Mouse (Mus musculus): ENCODE results near the gene Gm28036. TPM values are rescaled to one million over a fixed set of nuclear protein-coding genes. Genes with fewer than 3 reads are reported as not detected.
"Not testable (repeated sequence)": the region's sequence is repeated elsewhere in the genome, so short reads cannot be mapped to it uniquely, and the experiment has no call there.

The Gm28036 gene
- polyA plus RNA-seq, 1 experiment from 2014 or later, result 21.4 TPM

- no peaks in the 10 kb centered on the region for H3K9me3 ChIP-seq (ENCODE audit: control insufficient read depth, low read length)
- H3K27me3 ChIP-seq (ENCODE audit: control insufficient read depth, insufficient read depth, low read depth, low read length), result no peaks in the 10 kb centered on the region
- peak overlapping the region; percentile 71 for H3K4me2 ChIP-seq (ENCODE audit: low read depth, low read length)
- peaks cover 4% of the 10 kb centered on the region for H3K4me1 ChIP-seq (replicated peaks; ENCODE audit: control insufficient read depth, insufficient read depth, low read length)
- peak overlapping the region; percentile 95 for H3K9ac ChIP-seq (ENCODE audit: low read length)
- 77% methylated on average over 2 of the region's 2 CpGs for WGBS
- no peak for ATAC-seq (ENCODE audit: low read depth)
- H3K4me3 ChIP-seq (ENCODE audit: low read length), result peak overlapping the region; percentile 86; the same call in 1 of the 2 replicates
- no peak overlapping the region for H3K27ac ChIP-seq (ENCODE audit: low read length)
- peaks cover 7% of the 10 kb centered on the region; the same call in 1 of the 2 replicates for H3K36me3 ChIP-seq (ENCODE audit: control insufficient read depth, insufficient read depth, low read length)
Observed at GRCm38 (mm10) chr2:156142820-156143219, 15.9 kb upstream of the Gm28036 start.

GRCm38 (mm10) chr2:156135695-156136094, 8.8 kb upstream of the Gm28036 start:
- H3K4me2 ChIP-seq (ENCODE audit: low read depth, low read length), result no peak overlapping the region
- peaks cover 2% of the 10 kb centered on the region; the same call in 1 of the 2 replicates for H3K36me3 ChIP-seq (ENCODE audit: control insufficient read depth, insufficient read depth, low read length)
- no peaks in the 10 kb centered on the region for H3K4me1 ChIP-seq (replicated peaks; ENCODE audit: control insufficient read depth, insufficient read depth, low read length)
- 73% methylated on average over 6 of the region's 6 CpGs for WGBS
- H3K27me3 ChIP-seq (ENCODE audit: control insufficient read depth, insufficient read depth, low read depth, low read length), result no peaks in the 10 kb centered on the region
- no peak overlapping the region for H3K4me3 ChIP-seq (ENCODE audit: low read length)
- no peak overlapping the region for H3K27ac ChIP-seq (ENCODE audit: low read length)
- no peak overlapping the region for H3K9ac ChIP-seq (ENCODE audit: low read length)
- H3K9me3 ChIP-seq (ENCODE audit: control insufficient read depth, low read length), result no peaks in the 10 kb centered on the region
- no peak for ATAC-seq (ENCODE audit: low read depth)

- WGBS, result 83% methylated on average over 5 of the region's 5 CpGs
- no peak overlapping the region for H3K27ac ChIP-seq (ENCODE audit: low read length)
Observed at GRCm38 (mm10) chr2:156134161-156134560, 7.3 kb upstream of the Gm28036 start.

GRCm38 (mm10) chr2:156123731-156124130, 3.2 kb downstream of the Gm28036 start:
- Histone ChIP-seq H3K4me2 (ENCODE audit: low read depth, low read length) (no peak overlapping the region), H3K27me3 (ENCODE audit: control insufficient read depth, insufficient read depth, low read depth, low read length) (no peaks in the 10 kb centered on the region), H3K4me1 (replicated peaks; ENCODE audit: control insufficient read depth, insufficient read depth, low read length) (no peaks in the 10 kb centered on the region), H3K9me3 (ENCODE audit: control insufficient read depth, low read length) (no peaks in the 10 kb centered on the region), H3K9ac (ENCODE audit: low read length) (no peak overlapping the region), H3K4me3 (ENCODE audit: low read length) (no peak overlapping the region), H3K36me3 (ENCODE audit: control insufficient read depth, insufficient read depth, low read length) (peaks cover 6% of the 10 kb centered on the region; the same call in 1 of the 2 replicates), H3K27ac (ENCODE audit: low read length) (no peak overlapping the region)
- ATAC-seq (ENCODE audit: low read depth), result no peak
- 92% methylated on average over 5 of the region's 5 CpGs for WGBS

More at GRCm38 (mm10) chr2:156134161-156134560, 7.3 kb upstream of the Gm28036 start:
- Histone ChIP-seq H3K9me3 (ENCODE audit: control insufficient read depth, low read length) (no peaks in the 10 kb centered on the region), H3K4me1 (replicated peaks; ENCODE audit: control insufficient read depth, insufficient read depth, low read length) (no peaks in the 10 kb centered on the region), H3K4me3 (ENCODE audit: low read length) (no peak overlapping the region), H3K9ac (ENCODE audit: low read length) (no peak overlapping the region; the same call in 1 of the 2 replicates), H3K36me3 (ENCODE audit: control insufficient read depth, insufficient read depth, low read length) (peaks cover 2% of the 10 kb centered on the region; the same call in 1 of the 2 replicates), H3K4me2 (ENCODE audit: low read depth, low read length) (no peak overlapping the region), H3K27me3 (ENCODE audit: control insufficient read depth, insufficient read depth, low read depth, low read length) (no peaks in the 10 kb centered on the region)
- ATAC-seq (ENCODE audit: low read depth), result no peak

GRCm38 (mm10) chr2:156119566-156119965, 7.3 kb downstream of the Gm28036 start:
- no peak for ATAC-seq (ENCODE audit: low read depth)
- no peaks in the 10 kb centered on the region for H3K4me1 ChIP-seq (replicated peaks; ENCODE audit: control insufficient read depth, insufficient read depth, low read length)

GRCm38 (mm10) chr2:156112080-156112423, 14.8 kb downstream of the Gm28036 start:
- Histone ChIP-seq H3K4me3 (ENCODE audit: low read length) (peak overlapping the region; percentile 83), H3K9ac (ENCODE audit: low read length) (peak overlapping the region; percentile 90), H3K27ac (ENCODE audit: low read length) (peak overlapping the region; percentile 77), H3K4me2 (ENCODE audit: low read depth, low read length) (peak overlapping the region; percentile 50)
- ATAC-seq (ENCODE audit: low read depth); H3K27me3 ChIP-seq (ENCODE audit: control insufficient read depth, insufficient read depth, low read depth, low read length); H3K4me1 ChIP-seq (replicated peaks; ENCODE audit: control insufficient read depth, insufficient read depth, low read length); H3K36me3 ChIP-seq (ENCODE audit: control insufficient read depth, insufficient read depth, low read length); H3K9me3 ChIP-seq (ENCODE audit: control insufficient read depth, low read length): not testable (repeated sequence)
- WGBS, result 16% methylated on average over 5 of the region's 5 CpGs

More at GRCm38 (mm10) chr2:156119566-156119965, 7.3 kb downstream of the Gm28036 start:
- Histone ChIP-seq H3K4me2 (ENCODE audit: low read depth, low read length) (no peak overlapping the region), H3K9ac (ENCODE audit: low read length) (no peak overlapping the region), H3K36me3 (ENCODE audit: control insufficient read depth, insufficient read depth, low read length) (peaks cover 3% of the 10 kb centered on the region; the same call in 1 of the 2 replicates), H3K27ac (ENCODE audit: low read length) (no peak overlapping the region), H3K27me3 (ENCODE audit: control insufficient read depth, insufficient read depth, low read depth, low read length) (no peaks in the 10 kb centered on the region), H3K9me3 (ENCODE audit: control insufficient read depth, low read length) (no peaks in the 10 kb centered on the region), H3K4me3 (ENCODE audit: low read length) (no peak overlapping the region)

GRCm38 (mm10) chr2:156111358-156112079, 15.4 kb downstream of the Gm28036 start, which contains the start of the genes Cpne1 and Rbm12:
Gene Cpne1, minus strand, starts transcription at chr2:156111965.
Gene Rbm12, minus strand, starts transcription at chr2:156111978.
- H3K4me2 ChIP-seq (ENCODE audit: low read depth, low read length), result peak within 1 kb of the TSS; percentile 73
- H3K4me3 ChIP-seq (ENCODE audit: low read length), result peak within 1 kb of the TSS; percentile 83
- peak within 1 kb of the TSS; percentile 90 for H3K9ac ChIP-seq (ENCODE audit: low read length)
- H3K36me3 ChIP-seq (ENCODE audit: control insufficient read depth, insufficient read depth, low read length), result no peaks in the 10 kb centered on the region
- H3K4me1 ChIP-seq (replicated peaks; ENCODE audit: control insufficient read depth, insufficient read depth, low read length), result peaks cover 10% of the 10 kb centered on the region
- H3K9me3 ChIP-seq (ENCODE audit: control insufficient read depth, low read length), result no peaks in the 10 kb centered on the region
- no peaks in the 10 kb centered on the region for H3K27me3 ChIP-seq (ENCODE audit: control insufficient read depth, insufficient read depth, low read depth, low read length)
- ATAC-seq (ENCODE audit: low read depth), result peak; percentile 96
- H3K27ac ChIP-seq (ENCODE audit: low read length), result peak within 1 kb of the TSS; percentile 77
- WGBS, result under 1% methylated on average over 65 of the region's 74 CpGs

GRCm38 (mm10) chr2:156110627-156111357, 16.1 kb downstream of the Gm28036 start:
- peaks cover 10% of the 10 kb centered on the region for H3K4me1 ChIP-seq (replicated peaks; ENCODE audit: control insufficient read depth, insufficient read depth, low read length)
- H3K36me3 ChIP-seq (ENCODE audit: control insufficient read depth, insufficient read depth, low read length), result no peaks in the 10 kb centered on the region
- 0% methylated on average over 16 of the region's 16 CpGs for WGBS

GRCm38 (mm10) chr2:156091926-156092325, 35.0 kb downstream of the Gm28036 start:
- peak overlapping the region; percentile 31 for H3K27ac ChIP-seq (ENCODE audit: low read length)
- H3K27me3 ChIP-seq (ENCODE audit: control insufficient read depth, insufficient read depth, low read depth, low read length), result no peaks in the 10 kb centered on the region
- peaks cover 16% of the 10 kb centered on the region for H3K36me3 ChIP-seq (ENCODE audit: control insufficient read depth, insufficient read depth, low read length)
- no peaks in the 10 kb centered on the region for H3K9me3 ChIP-seq (ENCODE audit: control insufficient read depth, low read length)
- no peak overlapping the region for H3K4me3 ChIP-seq (ENCODE audit: low read length)
- WGBS, result 68% methylated on average over 5 of the region's 5 CpGs
- no peak overlapping the region for H3K4me2 ChIP-seq (ENCODE audit: low read depth, low read length)
- peak; percentile 71 for ATAC-seq (ENCODE audit: low read depth)
- H3K4me1 ChIP-seq (replicated peaks; ENCODE audit: control insufficient read depth, insufficient read depth, low read length), result peaks cover 11% of the 10 kb centered on the region; the same call in 1 of the 2 replicates
- H3K9ac ChIP-seq (ENCODE audit: low read length), result no peak overlapping the region

More at GRCm38 (mm10) chr2:156110627-156111357, 16.1 kb downstream of the Gm28036 start:
- peak; percentile 71 for ATAC-seq (ENCODE audit: low read depth)
- Histone ChIP-seq H3K27me3 (ENCODE audit: control insufficient read depth, insufficient read depth, low read depth, low read length) (no peaks in the 10 kb centered on the region), H3K4me3 (ENCODE audit: low read length) (peak overlapping the region; percentile 83), H3K9me3 (ENCODE audit: control insufficient read depth, low read length) (no peaks in the 10 kb centered on the region), H3K9ac (ENCODE audit: low read length) (peak overlapping the region; percentile 90), H3K4me2 (ENCODE audit: low read depth, low read length) (peak overlapping the region; percentile 73), H3K27ac (ENCODE audit: low read length) (peak overlapping the region; percentile 77)

Measured in lung, embryonic 16.5 days (tissue).